Mouse (Mus musculus) lung, postnatal 0 days (tissue): ENCODE data around the gene Hpse.

Experiments
- CTCF ChIP-seq: IDR thresholded peaks from 2 replicates; pipeline ENCODE4 v1.5.1; 2016; ENCODE audit warnings: antibody characterized with exemption, mild to moderate bottlenecking
- EP300 ChIP-seq: IDR thresholded peaks from 2 replicates; pipeline ENCODE4 v1.6.1; 2016; ENCODE audit warnings: antibody characterized with exemption, mild to moderate bottlenecking, control low read depth

- TF ChIP-seq CTCF, result no peak
- no peak for TF ChIP-seq EP300
Measured at GRCm38 (mm10) chr5:100643991-100644535, 75.5 kb downstream of the Hpse start.
